Mouse (Mus musculus): ENCODE measurements around the gene Frrs1.
A peak's percentile ranks its signal among the peaks of the same experiment; 100 is the strongest.

Gene Frrs1

DNA sequence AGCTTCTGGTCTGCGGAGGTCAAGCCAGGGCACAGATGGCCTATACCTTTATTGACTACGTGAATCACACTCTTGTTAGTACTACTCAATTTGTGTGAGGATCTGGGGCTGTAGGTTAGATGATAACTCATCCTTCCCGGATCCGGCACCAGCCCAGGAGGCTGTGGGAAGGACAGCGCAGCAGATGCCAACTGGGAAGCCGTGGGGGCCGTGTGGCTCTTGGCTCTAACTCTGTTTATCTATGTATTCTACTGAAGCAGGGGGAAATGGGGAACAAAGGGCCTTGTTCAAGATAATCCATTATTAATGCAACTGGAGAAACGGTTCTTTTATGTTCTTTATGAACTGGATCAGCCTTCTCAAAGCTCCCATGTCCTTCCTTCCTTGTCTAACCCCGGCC lies 47.3 kb downstream of the Frrs1 start:
- no peak for DNase-seq (ENCODE audit: low spot score)

DNA sequence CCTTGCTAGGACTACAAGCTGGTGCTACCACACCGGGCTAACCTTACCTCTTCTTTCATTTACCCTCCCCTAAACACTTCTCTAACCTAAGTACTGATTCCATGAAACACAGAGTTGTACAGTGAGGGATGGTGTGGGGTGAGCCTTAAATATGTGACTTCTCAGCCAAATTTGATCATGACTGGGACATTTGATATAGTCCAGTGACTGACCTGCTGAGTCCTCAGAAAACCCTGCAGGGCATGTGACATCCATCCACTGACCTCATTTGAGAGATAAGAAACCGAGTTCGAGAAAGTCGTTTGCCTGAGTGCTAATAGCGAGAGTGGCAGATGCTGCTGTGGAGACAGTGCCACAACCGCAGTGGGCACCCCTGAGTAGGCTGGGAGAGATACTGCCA lies 55.1 kb downstream of the Frrs1 start:
- no peak for DNase-seq (ENCODE audit: low spot score)

DNA sequence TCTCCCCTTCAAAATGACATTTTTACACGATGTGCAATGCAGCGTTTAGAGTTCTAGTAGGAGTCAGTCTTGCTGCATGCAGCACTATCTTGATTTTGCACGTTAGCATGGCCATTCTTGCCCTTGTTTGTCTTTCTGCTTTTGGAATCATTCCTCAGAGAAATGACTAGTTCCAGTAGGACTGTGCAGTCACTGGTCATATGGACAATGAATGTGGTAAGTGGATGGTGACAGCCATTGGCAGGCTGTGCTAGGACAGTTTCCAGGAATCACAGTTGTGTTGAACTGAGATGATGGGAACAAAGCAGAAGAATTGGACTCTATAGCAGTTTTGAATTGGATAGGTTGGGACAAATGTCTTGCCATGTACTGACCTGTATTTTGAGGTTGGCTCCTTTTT lies 55.7 kb downstream of the Frrs1 start:
- DNase-seq (ENCODE audit: low spot score): no peak

DNA sequence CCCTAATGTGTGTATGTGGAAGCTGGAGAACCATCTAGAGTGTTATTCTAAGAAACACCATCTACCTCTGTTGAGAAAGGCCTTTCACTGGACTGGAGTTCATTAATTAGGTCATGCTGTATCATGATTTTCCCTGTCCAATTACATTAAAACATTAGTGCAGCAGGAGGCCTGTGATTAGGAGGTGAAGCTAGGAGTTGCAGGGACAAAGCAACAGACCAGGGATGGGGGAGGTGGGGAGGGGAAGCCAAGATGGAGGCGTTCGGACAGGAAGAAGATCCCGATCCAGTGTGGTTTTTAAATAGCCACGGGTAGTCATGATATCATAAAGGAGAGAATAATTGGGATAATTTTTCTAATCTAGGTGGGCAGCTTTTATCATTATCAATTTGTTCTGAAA lies 57.8 kb downstream of the Frrs1 start:
- DNase-seq (ENCODE audit: low spot score): no peak

DNA sequence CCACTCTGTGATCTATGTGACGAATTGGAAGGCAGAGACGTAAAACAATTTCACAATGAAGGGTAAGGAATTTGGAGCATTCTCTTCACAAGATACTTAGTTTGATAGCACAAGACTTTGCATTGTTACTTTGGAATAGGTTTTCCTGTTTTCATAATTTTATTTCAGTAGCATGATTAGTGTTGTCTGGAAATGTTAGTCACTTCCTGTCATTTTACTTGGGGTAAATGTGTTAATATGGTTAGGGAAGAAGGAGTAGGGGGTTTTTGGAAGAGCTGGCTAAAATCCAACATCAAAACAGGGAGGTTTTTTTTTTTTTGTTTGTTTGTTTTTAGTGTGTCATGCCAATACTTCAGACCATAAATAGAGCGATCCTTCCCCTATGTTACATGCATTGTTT lies 62.3 kb downstream of the Frrs1 start:
- no peak for DNase-seq (ENCODE audit: low spot score)

DNA sequence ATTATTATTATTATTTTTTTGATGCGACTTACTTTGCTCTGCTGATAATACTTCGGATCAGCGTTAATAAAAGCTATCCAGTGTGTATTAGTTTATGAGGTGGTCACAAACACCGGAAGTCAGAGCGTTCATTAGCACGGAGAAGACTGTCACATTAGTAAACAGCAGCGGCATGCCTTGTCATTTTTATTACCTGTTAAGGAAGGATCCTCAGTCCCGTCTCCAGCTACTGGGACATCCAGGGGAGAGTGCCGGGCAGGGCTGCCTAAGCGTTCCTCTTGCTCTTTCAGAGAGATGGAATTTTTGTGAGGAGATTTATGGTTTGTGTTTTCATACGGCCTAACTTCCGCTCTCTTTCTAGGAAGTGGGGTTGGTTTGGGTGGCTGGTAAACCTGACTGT lies 63.8 kb downstream of the Frrs1 start:
- no peak for DNase-seq (ENCODE audit: low spot score)

DNA sequence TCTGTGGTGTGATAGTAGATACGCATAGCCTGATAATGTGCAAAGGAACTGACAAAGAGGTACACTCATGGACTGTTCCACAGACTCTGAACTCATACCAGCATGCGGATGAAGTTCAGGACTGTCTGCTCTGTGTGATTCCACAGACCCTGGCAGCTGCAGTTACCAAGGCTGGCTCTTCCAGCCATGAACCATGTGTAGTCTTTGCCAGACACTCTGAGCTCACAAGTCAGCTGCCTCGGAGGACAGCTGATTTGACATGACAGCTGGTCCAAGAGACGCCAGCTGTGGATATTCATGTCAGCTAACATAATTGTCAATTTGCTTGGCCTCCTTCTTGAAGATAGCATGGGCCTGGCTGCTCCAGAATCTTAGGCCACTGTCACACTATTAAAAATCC lies 69.7 kb downstream of the Frrs1 start:
- DNase-seq (ENCODE audit: low spot score): no peak

DNA sequence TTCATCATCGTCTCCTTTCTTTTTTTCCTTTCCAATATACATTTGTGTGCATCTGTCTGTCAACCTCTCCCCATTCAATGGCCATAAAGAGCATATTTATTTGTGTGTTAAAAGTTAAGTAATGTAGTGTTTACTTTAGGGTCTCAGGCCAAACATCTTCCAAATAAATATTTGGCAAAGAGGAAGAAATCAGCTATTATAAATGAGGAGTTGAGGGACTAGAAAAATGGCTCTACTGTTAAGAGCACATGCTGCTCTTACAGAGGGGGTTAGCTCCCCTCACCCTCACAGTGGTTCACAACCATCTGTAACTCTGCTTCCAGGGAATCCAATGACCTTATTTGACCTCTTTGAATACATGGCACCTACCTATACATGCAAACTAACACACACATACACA lies 73.9 kb downstream of the Frrs1 start:
- no peak for DNase-seq (ENCODE audit: low spot score)

DNA sequence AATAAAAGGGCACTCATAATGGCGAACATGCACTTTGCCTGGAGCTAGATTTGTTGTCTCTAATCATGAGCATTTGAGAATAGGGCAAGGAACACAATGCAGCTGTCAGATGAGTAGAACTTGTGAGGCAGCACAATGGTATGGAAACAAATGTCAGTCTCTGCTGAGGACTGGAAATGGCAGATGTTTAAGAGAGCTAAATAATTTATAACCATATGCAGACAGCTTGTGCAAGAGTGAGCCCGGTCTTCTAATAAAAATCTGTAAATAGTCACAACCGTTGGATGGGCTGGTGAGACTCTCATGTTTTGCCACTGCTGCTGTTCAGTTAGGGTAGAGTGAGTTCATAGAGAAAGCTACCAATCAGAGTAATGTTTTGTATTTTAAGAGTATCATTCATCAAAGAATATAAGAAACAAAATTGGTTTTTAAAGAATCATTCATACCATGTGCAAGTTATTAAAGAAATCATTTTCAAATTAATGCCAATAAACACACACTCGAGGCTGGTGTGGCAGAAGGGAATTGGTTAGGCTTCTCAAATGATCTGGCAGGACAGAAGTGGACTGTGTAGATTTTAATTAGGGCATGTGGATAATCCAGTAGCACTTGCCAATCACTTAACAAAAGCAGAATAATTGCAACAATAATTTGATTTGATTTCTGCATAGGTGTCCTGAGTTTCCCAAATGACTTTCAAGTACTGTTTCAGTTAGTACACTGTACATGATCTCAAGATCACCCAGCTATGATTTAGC lies 77.8 kb downstream of the Frrs1 start:
- DNase-seq (ENCODE audit: low spot score): no peak

DNA sequence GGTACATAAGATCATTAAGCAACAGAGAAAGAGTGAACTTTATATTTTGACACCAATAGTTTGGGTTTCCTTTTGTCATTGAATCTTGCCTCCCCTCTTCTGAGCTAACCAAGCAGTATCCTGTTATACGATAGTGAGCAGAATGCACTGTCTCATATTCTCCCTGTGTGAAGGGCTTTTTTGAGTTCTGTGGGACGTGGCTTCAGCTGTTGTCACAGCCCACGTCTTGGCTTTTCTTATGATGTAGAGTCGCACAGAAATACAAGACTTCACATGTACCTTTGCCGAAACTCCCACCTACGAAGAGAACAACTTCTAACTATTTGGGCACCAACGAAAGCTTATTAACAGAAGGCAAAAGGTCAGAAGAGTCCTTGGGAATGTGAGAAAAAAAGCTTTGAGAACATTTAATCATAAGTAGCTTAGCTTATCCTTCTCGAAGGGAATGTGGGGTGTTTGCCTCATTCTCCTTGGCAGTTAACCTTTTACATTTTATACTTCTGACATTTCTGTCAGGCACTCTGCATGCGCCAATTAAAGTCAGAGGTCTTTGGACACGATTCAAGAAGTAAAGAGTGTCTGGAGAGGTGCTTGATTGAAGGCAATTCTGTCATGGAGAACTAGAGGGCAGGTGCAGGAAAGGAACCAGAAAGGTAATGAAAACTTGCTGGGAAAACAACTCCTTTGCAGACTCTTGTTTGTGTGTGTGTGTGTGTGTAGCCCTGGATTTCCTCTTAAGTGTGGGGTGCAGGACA lies 81.7 kb downstream of the Frrs1 start:
- DNase-seq (ENCODE audit: low spot score): peak; percentile 37

DNA sequence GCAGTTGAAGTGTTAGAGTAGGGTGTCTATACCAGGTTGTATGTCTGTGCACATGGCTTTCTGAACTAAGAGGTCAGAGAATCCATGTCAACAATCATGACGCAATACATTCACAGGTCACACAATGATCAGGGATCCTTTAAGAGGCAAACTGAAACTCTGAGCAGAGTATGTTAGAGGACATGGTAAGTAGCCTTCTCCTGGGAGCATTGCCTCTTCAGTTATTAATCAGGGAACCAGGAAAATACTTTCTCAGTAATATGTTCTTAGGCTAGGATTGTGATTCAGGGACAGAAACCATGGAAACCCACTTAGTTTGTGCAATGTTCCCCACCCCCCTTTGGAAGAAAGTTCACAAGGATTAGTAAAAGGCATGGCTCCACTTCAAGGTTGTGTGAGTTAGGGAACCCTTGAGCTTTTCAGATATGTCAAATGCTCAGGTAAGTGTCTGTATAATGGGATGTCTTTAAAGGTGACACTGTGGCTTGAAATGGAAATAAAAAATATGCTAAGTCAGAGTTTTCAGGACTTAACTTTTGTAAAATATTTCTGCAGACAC lies 82.4 kb downstream of the Frrs1 start:
- no peak for DNase-seq (ENCODE audit: low spot score)

DNA sequence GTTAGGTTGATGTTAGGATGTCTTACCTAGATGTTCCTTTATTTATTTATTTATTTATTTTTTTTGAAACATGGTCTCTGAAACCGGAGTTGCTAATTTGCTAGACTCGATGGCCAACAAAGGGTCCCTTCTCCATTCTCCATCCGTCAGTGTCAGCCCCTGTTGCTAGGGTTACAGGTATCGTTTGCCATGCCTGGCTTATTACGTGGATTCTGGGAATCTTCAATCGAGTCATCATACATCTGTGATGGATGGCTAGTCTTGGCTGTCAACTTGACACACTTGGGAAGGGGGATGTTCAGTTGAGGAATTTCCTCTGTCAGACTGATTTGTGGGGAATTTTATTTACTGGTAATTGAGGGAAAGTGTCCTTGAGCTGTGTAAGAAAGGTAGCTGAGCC lies 83.5 kb downstream of the Frrs1 start:
- DNase-seq (ENCODE audit: low spot score): no peak

GRCm38 (mm10) chr3:116943422-116943821 lies 84.2 kb downstream of the Frrs1 start:
- no peak for DNase-seq (ENCODE audit: low spot score)

DNA sequence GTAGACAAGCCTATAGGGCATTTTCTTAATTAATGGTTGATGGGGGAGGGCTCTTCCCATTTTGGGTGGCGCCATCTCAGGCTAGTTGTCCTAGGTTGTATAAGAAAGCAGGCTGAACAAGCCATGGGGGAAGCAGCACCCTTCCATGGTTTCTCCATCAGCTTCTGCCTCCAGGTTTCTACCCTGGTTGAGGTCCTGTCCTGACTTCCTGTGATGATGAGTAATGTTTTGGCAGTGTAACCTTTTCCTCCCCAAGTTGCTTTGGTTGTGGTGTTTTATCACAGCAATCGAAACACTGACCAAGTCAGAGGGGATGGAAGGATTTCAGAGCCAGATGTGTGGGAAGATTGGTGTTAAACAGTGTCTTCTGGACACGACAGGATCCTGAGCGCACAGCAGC lies 87.2 kb downstream of the Frrs1 start:
- no peak for DNase-seq (ENCODE audit: low spot score)

GRCm38 (mm10) chr3:116950665-116951115 lies 91.4 kb downstream of the Frrs1 start:
- no peak for DNase-seq (ENCODE audit: low spot score)

- no peak for DNase-seq (ENCODE audit: low spot score)
Measured at GRCm38 (mm10) chr3:116951489-116951888, 92.2 kb downstream of the Frrs1 start.

DNA sequence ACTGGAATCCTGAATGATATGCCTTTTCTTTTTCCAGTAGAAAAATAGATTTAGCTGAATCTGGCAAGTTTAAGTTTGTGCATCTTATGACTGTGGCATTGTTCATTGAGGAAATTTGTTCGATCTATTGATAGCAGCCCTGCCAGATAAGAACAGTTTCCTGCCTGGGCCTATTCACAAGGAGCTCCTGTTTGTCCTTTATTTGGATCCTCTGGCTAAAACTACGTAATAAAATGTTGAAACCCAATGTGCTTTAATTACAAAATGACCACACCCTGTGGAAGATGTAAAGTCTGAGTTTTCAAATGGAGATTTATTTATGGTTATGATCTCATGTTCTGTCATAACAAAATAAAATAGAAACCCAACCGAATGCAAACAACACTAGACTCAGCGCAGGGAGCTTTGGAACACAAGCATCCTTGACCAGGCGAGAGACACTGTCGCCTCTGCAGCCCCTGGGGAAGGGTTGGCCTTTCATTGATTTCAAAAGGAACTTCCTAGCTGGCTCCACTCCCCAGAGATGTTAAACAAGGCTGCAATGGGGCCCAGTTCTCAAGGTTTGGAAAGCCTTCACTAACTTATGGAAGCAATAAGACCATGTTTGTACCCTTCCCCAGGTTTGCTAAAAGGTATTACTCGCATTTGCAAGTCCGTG lies 93.1 kb downstream of the Frrs1 start:
- DNase-seq (ENCODE audit: low spot score): no peak

- no peak for DNase-seq (ENCODE audit: low spot score)
Measured at GRCm38 (mm10) chr3:116953366-116953765, 94.1 kb downstream of the Frrs1 start.

GRCm38 (mm10) chr3:116955061-116955460 lies 95.8 kb downstream of the Frrs1 start:
- no peak for DNase-seq (ENCODE audit: low spot score)

Measured in left cerebral cortex, adult 11 months (tissue).